Mouse (Mus musculus): ENCODE results near the gene Herc2.

Gene Herc2

GRCm38 (mm10) chr7:56066634-56067033 is 16.6 kb downstream of the Herc2 start:
- no peak for DNase-seq (ENCODE audit: low spot score in 2 of 2)

GRCm38 (mm10) chr7:56071724-56072123 is 21.7 kb downstream of the Herc2 start:
- DNase-seq (ENCODE audit: low spot score in 2 of 2): no peak

- no peak for DNase-seq (ENCODE audit: low spot score in 2 of 2)
Measured at GRCm38 (mm10) chr7:56083034-56083433, 33.0 kb downstream of the Herc2 start.

GRCm38 (mm10) chr7:56089097-56089496 is 39.1 kb downstream of the Herc2 start:
- DNase-seq (ENCODE audit: low spot score in 2 of 2): no peak

GRCm38 (mm10) chr7:56091445-56091844 is 41.4 kb downstream of the Herc2 start:
- no peak for DNase-seq (ENCODE audit: low spot score in 2 of 2)

GRCm38 (mm10) chr7:56102293-56102847 is 52.4 kb downstream of the Herc2 start:
- no peak for DNase-seq (ENCODE audit: low spot score in 2 of 2)

- DNase-seq (ENCODE audit: low spot score in 2 of 2): no peak
Measured at GRCm38 (mm10) chr7:56112999-56113398, 63.0 kb downstream of the Herc2 start.

- DNase-seq (ENCODE audit: low spot score in 2 of 2): no peak
Measured at GRCm38 (mm10) chr7:56114148-56114547, 64.2 kb downstream of the Herc2 start.

GRCm38 (mm10) chr7:56120968-56121367 is 71.0 kb downstream of the Herc2 start:
- DNase-seq (ENCODE audit: low spot score in 2 of 2): no peak

GRCm38 (mm10) chr7:56121425-56121824 is 71.4 kb downstream of the Herc2 start:
- DNase-seq (ENCODE audit: low spot score in 2 of 2): no peak

GRCm38 (mm10) chr7:56128080-56128479 is 78.1 kb downstream of the Herc2 start:
- DNase-seq (ENCODE audit: low spot score in 2 of 2): no peak

GRCm38 (mm10) chr7:56129577-56129976 is 79.6 kb downstream of the Herc2 start:
- no peak for DNase-seq (ENCODE audit: low spot score in 2 of 2)

- no peak for DNase-seq (ENCODE audit: low spot score in 2 of 2)
Measured at GRCm38 (mm10) chr7:56131548-56131947, 81.6 kb downstream of the Herc2 start.

GRCm38 (mm10) chr7:56138706-56139105 is 88.7 kb downstream of the Herc2 start:
- DNase-seq (ENCODE audit: low spot score in 2 of 2): no peak

- DNase-seq (ENCODE audit: low spot score in 2 of 2): no peak
Measured at GRCm38 (mm10) chr7:56146424-56146823, 96.4 kb downstream of the Herc2 start.

GRCm38 (mm10) chr7:56148925-56149324 is 98.9 kb downstream of the Herc2 start:
- no peak for DNase-seq (ENCODE audit: low spot score in 2 of 2)

GRCm38 (mm10) chr7:56151885-56152676 is 102.1 kb downstream of the Herc2 start:
- DNase-seq (ENCODE audit: low spot score in 2 of 2): no peak

- no peak for DNase-seq (ENCODE audit: low spot score in 2 of 2)
Measured at GRCm38 (mm10) chr7:56153161-56153560, 103.2 kb downstream of the Herc2 start.

GRCm38 (mm10) chr7:56153625-56154024 is 103.6 kb downstream of the Herc2 start:
- no peak for DNase-seq (ENCODE audit: low spot score in 2 of 2)

- no peak for DNase-seq (ENCODE audit: low spot score in 2 of 2)
Measured at GRCm38 (mm10) chr7:56163316-56163715, 113.3 kb downstream of the Herc2 start.

- no peak for DNase-seq (ENCODE audit: low spot score in 2 of 2)
Measured at GRCm38 (mm10) chr7:56168713-56169112, 118.7 kb downstream of the Herc2 start.

- no peak for DNase-seq (ENCODE audit: low spot score in 2 of 2)
Measured at GRCm38 (mm10) chr7:56177371-56177770, 127.4 kb downstream of the Herc2 start.

GRCm38 (mm10) chr7:56191041-56191440 is 141.0 kb downstream of the Herc2 start:
- no peak for DNase-seq (ENCODE audit: low spot score in 2 of 2)
